Mouse (Mus musculus) neural tube, embryonic 13.5 days (tissue): ENCODE data around the gene Cd38. TPM values are rescaled to one million over a fixed set of nuclear protein-coding genes. Genes with fewer than 3 reads are reported as not detected.
A peak's percentile ranks its signal among the peaks of the same experiment; 100 is the strongest.

Experiments
- ATAC-seq: fragments of 200-750 bp; cut with Nextera tagmentation; 2 replicates; pipeline ENCODE4 v1.8.0; 2017; ENCODE audit warnings: low read depth, mild to moderate bottlenecking, moderate TSS enrichment, moderate library complexity
- H3K27ac ChIP-seq: fragments of 300-500 bp; sonication (generic); replicated peaks from 2 replicates; pipeline ENCODE4 v1.5.1; 2015; ENCODE audit warnings: moderate library complexity, mild to moderate bottlenecking, inconsistent platforms
- H3K27me3 ChIP-seq: fragments of 300-500 bp; sonication (generic); 2 replicates; pipeline ENCODE4 v1.6.1; 2015; ENCODE audit warnings: mild to moderate bottlenecking, inconsistent platforms
- H3K36me3 ChIP-seq: fragments of 300-500 bp; sonication (generic); 2 replicates; pipeline ENCODE4 v1.6.1; 2015; ENCODE audit warnings: mild to moderate bottlenecking, inconsistent platforms
- H3K4me1 ChIP-seq: fragments of 300-500 bp; sonication (generic); replicated peaks from 2 replicates; pipeline ENCODE4 v1.6.1; 2015; ENCODE audit warnings: inconsistent platforms
- H3K4me2 ChIP-seq: fragments of 300-500 bp; sonication (generic); 2 replicates; pipeline ENCODE4 v1.6.1; 2015; ENCODE audit warnings: inconsistent platforms, mild to moderate bottlenecking, moderate library complexity
- H3K4me3 ChIP-seq: fragments of 300-500 bp; sonication (generic); 2 replicates; pipeline ENCODE4 v1.5.1; 2015; ENCODE audit warnings: mild to moderate bottlenecking, inconsistent platforms
- H3K9ac ChIP-seq: fragments of 300-500 bp; sonication (generic); 2 replicates; pipeline ENCODE4 v1.6.1; 2015; ENCODE audit warnings: moderate library complexity, mild to moderate bottlenecking, inconsistent platforms
- H3K9me3 ChIP-seq: fragments of 300-500 bp; sonication (generic); 2 replicates; pipeline ENCODE4 v1.6.1; 2016; ENCODE audit warnings: inconsistent platforms
- WGBS: fragments of 180-500 bp; shearing (Covaris S2); methylation state at CpG from one replicate; pipeline ENCODE4 v1.1.7; 2015; 5-methylcytosine and 5-hydroxymethylcytosine counted together
- polyA plus RNA-seq: library from polyadenylated mRNA; unstranded; fragments of >200 nt; fragmentation: Nextera tagmentation; extraction: Ambion mirVana; gene quantifications from 2 replicates; pipeline ENCODE4 v1.2.1, GENCODE M21; 2015

The Cd38 gene
- polyA plus RNA-seq, 1 experiment from 2014 or later = 4.8 TPM

GRCm38 (mm10) chr5:43842576-43843155, 25.7 kb upstream of the Cd38 start:
- WGBS = 70% methylated on average over 3 of the region's 3 CpGs
- Histone ChIP-seq H3K4me1 (no peaks in the 10 kb centered on the region; the same call in 1 of the 2 replicates), H3K9ac (no peak overlapping the region), H3K4me2 (no peak overlapping the region), H3K36me3 (no peaks in the 10 kb centered on the region), H3K27me3 (no peaks in the 10 kb centered on the region), H3K27ac (no peak overlapping the region), H3K9me3 (no peaks in the 10 kb centered on the region), H3K4me3 (no peak overlapping the region)
- ATAC-seq = no peak

- WGBS = 86% methylated on average over 5 of the region's 5 CpGs
- Histone ChIP-seq H3K4me1 (no peaks in the 10 kb centered on the region; the same call in 1 of the 2 replicates), H3K9ac (no peak overlapping the region), H3K4me3 (no peak overlapping the region), H3K27me3 (no peaks in the 10 kb centered on the region), H3K36me3 (no peaks in the 10 kb centered on the region), H3K4me2 (no peak overlapping the region), H3K9me3 (no peaks in the 10 kb centered on the region), H3K27ac (no peak overlapping the region)
- no peak for ATAC-seq
Observed at GRCm38 (mm10) chr5:43845083-43845482, 23.3 kb upstream of the Cd38 start.

- H3K9ac ChIP-seq = no peak overlapping the region
- H3K4me1 ChIP-seq = no peaks in the 10 kb centered on the region; the same call in 1 of the 2 replicates
- H3K27ac ChIP-seq = no peak overlapping the region
- 65% methylated on average over 1 of the region's 1 CpGs for WGBS
- H3K9me3 ChIP-seq = no peaks in the 10 kb centered on the region
- no peak overlapping the region for H3K4me3 ChIP-seq
- no peaks in the 10 kb centered on the region for H3K27me3 ChIP-seq
- no peaks in the 10 kb centered on the region for H3K36me3 ChIP-seq
- no peak for ATAC-seq
- H3K4me2 ChIP-seq = no peak overlapping the region
Observed at GRCm38 (mm10) chr5:43845646-43846045, 22.7 kb upstream of the Cd38 start.

GRCm38 (mm10) chr5:43846227-43846626, 22.1 kb upstream of the Cd38 start:
- Histone ChIP-seq H3K9me3 (no peaks in the 10 kb centered on the region), H3K27me3 (no peaks in the 10 kb centered on the region), H3K4me1 (no peaks in the 10 kb centered on the region; the same call in 1 of the 2 replicates), H3K4me2 (no peak overlapping the region), H3K4me3 (no peak overlapping the region), H3K27ac (no peak overlapping the region), H3K9ac (no peak overlapping the region), H3K36me3 (no peaks in the 10 kb centered on the region)
- 22% methylated on average over 2 of the region's 2 CpGs for WGBS
- no peak for ATAC-seq

- Histone ChIP-seq H3K36me3 (no peaks in the 10 kb centered on the region), H3K27ac (no peak overlapping the region), H3K4me3 (no peak overlapping the region), H3K4me2 (no peak overlapping the region), H3K9me3 (no peaks in the 10 kb centered on the region), H3K27me3 (no peaks in the 10 kb centered on the region), H3K9ac (no peak overlapping the region), H3K4me1 (no peaks in the 10 kb centered on the region; the same call in 1 of the 2 replicates)
- ATAC-seq = no peak
Observed at GRCm38 (mm10) chr5:43847555-43847954, 20.8 kb upstream of the Cd38 start.

- 88% methylated on average over 3 of the region's 3 CpGs for WGBS
Observed at GRCm38 (mm10) chr5:43848275-43848674, 20.1 kb upstream of the Cd38 start.

GRCm38 (mm10) chr5:43853096-43853867, 15.1 kb upstream of the Cd38 start:
- Histone ChIP-seq H3K4me2 (no peak overlapping the region), H3K27ac (0 out of 2 replicates have a peak overlapping the region, but pooled peaks have one; percentile 6), H3K36me3 (no peaks in the 10 kb centered on the region), H3K9me3 (no peaks in the 10 kb centered on the region), H3K4me3 (no peak overlapping the region), H3K4me1 (no peaks in the 10 kb centered on the region), H3K9ac (no peak overlapping the region), H3K27me3 (no peaks in the 10 kb centered on the region)
- WGBS = 80% methylated on average over 11 of the region's 11 CpGs
- ATAC-seq = no peak

More at GRCm38 (mm10) chr5:43848275-43848674, 20.1 kb upstream of the Cd38 start:
- Histone ChIP-seq H3K4me3 (no peak overlapping the region), H3K9ac (no peak overlapping the region), H3K27me3 (no peaks in the 10 kb centered on the region), H3K4me2 (no peak overlapping the region), H3K9me3 (no peaks in the 10 kb centered on the region), H3K4me1 (no peaks in the 10 kb centered on the region; the same call in 1 of the 2 replicates), H3K36me3 (no peaks in the 10 kb centered on the region), H3K27ac (no peak overlapping the region)
- ATAC-seq = no peak

- no peak for ATAC-seq
- H3K4me3 ChIP-seq = no peak overlapping the region
- WGBS = 86% methylated on average over 7 of the region's 7 CpGs
Observed at GRCm38 (mm10) chr5:43853868-43854488, 14.4 kb upstream of the Cd38 start.

GRCm38 (mm10) chr5:43855769-43856168, 12.6 kb upstream of the Cd38 start:
- Histone ChIP-seq H3K4me3 (no peak overlapping the region), H3K27ac (no peak overlapping the region), H3K9ac (no peak overlapping the region), H3K27me3 (no peaks in the 10 kb centered on the region), H3K4me1 (no peaks in the 10 kb centered on the region), H3K36me3 (no peaks in the 10 kb centered on the region), H3K9me3 (no peaks in the 10 kb centered on the region), H3K4me2 (no peak overlapping the region)
- 75% methylated on average over 2 of the region's 2 CpGs for WGBS
- ATAC-seq = no peak

More at GRCm38 (mm10) chr5:43853868-43854488, 14.4 kb upstream of the Cd38 start:
- Histone ChIP-seq H3K27ac (no peak overlapping the region), H3K4me1 (no peaks in the 10 kb centered on the region), H3K27me3 (no peaks in the 10 kb centered on the region), H3K9ac (no peak overlapping the region), H3K4me2 (no peak overlapping the region), H3K9me3 (no peaks in the 10 kb centered on the region), H3K36me3 (no peaks in the 10 kb centered on the region)

- Histone ChIP-seq H3K27me3 (no peaks in the 10 kb centered on the region), H3K36me3 (no peaks in the 10 kb centered on the region), H3K9ac (no peak overlapping the region), H3K4me1 (no peaks in the 10 kb centered on the region), H3K4me3 (no peak overlapping the region), H3K9me3 (no peaks in the 10 kb centered on the region), H3K4me2 (no peak overlapping the region), H3K27ac (no peak overlapping the region)
- 94% methylated on average over 8 of the region's 8 CpGs for WGBS
- ATAC-seq = no peak
Observed at GRCm38 (mm10) chr5:43859663-43860062, 8.7 kb upstream of the Cd38 start.

- Histone ChIP-seq H3K36me3 (no peaks in the 10 kb centered on the region), H3K4me3 (no peak overlapping the region), H3K27me3 (no peaks in the 10 kb centered on the region), H3K9ac (no peak overlapping the region), H3K4me2 (no peak overlapping the region), H3K4me1 (no peaks in the 10 kb centered on the region), H3K27ac (no peak overlapping the region), H3K9me3 (no peaks in the 10 kb centered on the region)
- ATAC-seq = no peak
- WGBS = 91% methylated on average over 5 of the region's 5 CpGs
Observed at GRCm38 (mm10) chr5:43860096-43860495, 8.3 kb upstream of the Cd38 start.

- 75% methylated on average over 5 of the region's 5 CpGs for WGBS
Observed at GRCm38 (mm10) chr5:43860670-43861431, 7.5 kb upstream of the Cd38 start.

More at GRCm38 (mm10) chr5:43860670-43861431, 7.5 kb upstream of the Cd38 start:
- no peak overlapping the region for H3K4me3 ChIP-seq
- no peaks in the 10 kb centered on the region for H3K9me3 ChIP-seq
- H3K36me3 ChIP-seq = no peaks in the 10 kb centered on the region
- H3K27ac ChIP-seq = no peak overlapping the region
- no peak overlapping the region for H3K4me2 ChIP-seq
- no peak for ATAC-seq
- no peaks in the 10 kb centered on the region for H3K4me1 ChIP-seq
- H3K9ac ChIP-seq = no peak overlapping the region
- no peaks in the 10 kb centered on the region for H3K27me3 ChIP-seq
